In the genomic region with DNA sequence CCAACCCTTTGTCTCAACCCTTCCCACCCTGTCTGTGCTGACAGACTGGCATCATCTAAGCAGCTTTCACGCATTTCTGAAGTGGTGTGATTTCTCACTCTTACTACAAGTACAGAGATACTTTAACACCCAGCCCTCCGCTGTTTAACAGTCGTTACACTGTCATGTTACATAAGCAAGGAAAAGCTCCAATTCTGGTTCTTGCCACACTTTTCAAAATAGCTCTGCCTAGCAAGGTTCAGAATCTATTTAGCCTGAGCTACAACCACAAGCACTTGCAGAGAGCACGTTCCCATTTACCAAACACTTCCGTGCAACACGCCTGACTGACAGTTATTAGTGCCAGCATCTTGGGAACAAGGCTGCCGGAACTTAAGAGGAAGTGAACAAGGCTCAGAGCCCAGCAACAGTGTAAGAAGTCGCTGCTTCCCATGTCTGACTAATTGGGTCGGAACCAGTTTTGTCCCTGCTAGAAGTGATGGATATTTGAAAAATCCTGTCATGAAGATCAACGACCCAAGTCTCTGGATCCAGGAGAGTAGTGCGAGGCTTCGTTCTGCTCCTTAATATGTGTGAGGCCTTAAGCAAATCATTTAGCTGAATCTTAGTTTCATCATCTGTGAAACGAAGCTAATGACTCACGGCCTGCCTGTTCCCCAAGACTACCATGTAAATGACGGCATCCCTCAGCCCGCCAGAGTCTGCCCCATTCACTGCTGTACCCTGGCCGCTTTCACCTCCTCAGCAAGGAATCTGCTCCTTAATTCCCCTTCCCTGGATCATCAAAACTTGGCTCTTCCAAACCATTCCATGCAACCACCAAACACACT, we compare ENCODE assay signal across 8 mouse cellular contexts. TPM values are rescaled to one million over a fixed set of nuclear protein-coding genes. Genes with fewer than 3 reads are reported as not detected.
DNase-seq lines count a peak whose midpoint lies in the region; ATAC-seq lines count a peak whose summit lies in the region.

No protein-coding gene starts in this region.

- H3K9me3 ChIP-seq in neural tube, embryonic 12.5 days: no peaks in the 10 kb centered on the region
- no peaks in the 10 kb centered on the region for H3K9me3 ChIP-seq in forebrain, embryonic 14.5 days (replicated peaks; ENCODE audit: control insufficient read depth, low read length)
- no peaks in the 10 kb centered on the region for H3K9me3 ChIP-seq in hindbrain, embryonic 16.5 days (ENCODE audit: control insufficient read depth, low read length)
- no peaks in the 10 kb centered on the region for H3K9me3 ChIP-seq in intestine, embryonic 16.5 days (ENCODE audit: control insufficient read depth, low read length)

- 0 out of 2 replicates have a peak overlapping the region, but pooled peaks have one; percentile 3 for H3K4me3 ChIP-seq in neural tube, embryonic 12.5 days
- H3K4me3 ChIP-seq in forebrain, embryonic 14.5 days (ENCODE audit: low read depth, low read length): peak overlapping the region; percentile 13
- H3K4me3 ChIP-seq in hindbrain, embryonic 16.5 days (ENCODE audit: low read length): peak overlapping the region; percentile 28
- H3K4me3 ChIP-seq in intestine, embryonic 16.5 days (ENCODE audit: low read length): no peak overlapping the region

- H3K27me3 ChIP-seq in neural tube, embryonic 12.5 days (replicated peaks): no peaks in the 10 kb centered on the region
- no peaks in the 10 kb centered on the region for H3K27me3 ChIP-seq in forebrain, embryonic 14.5 days (replicated peaks; ENCODE audit: control insufficient read depth, insufficient read depth, low read length)
- H3K27me3 ChIP-seq in hindbrain, embryonic 16.5 days (replicated peaks; ENCODE audit: control insufficient read depth, insufficient read depth, low read length): no peaks in the 10 kb centered on the region
- H3K27me3 ChIP-seq in intestine, embryonic 16.5 days (replicated peaks; ENCODE audit: control insufficient read depth, insufficient read depth, low read length): no peaks in the 10 kb centered on the region

- ATAC-seq in neural tube, embryonic 12.5 days (ENCODE audit: low FRiP score, low read depth): no peak
- peak; percentile 22; the same call in 1 of the 2 replicates for ATAC-seq in forebrain, embryonic 14.5 days
- no peak for ATAC-seq in hindbrain, embryonic 16.5 days
- ATAC-seq in intestine, embryonic 16.5 days: no peak

- no peak overlapping the region for H3K9ac ChIP-seq in neural tube, embryonic 12.5 days
- peak overlapping the region; percentile 18; the same call in 1 of the 2 replicates for H3K9ac ChIP-seq in forebrain, embryonic 14.5 days (ENCODE audit: low read length)
- H3K9ac ChIP-seq in hindbrain, embryonic 16.5 days (ENCODE audit: low read depth, low read length): peak overlapping the region; percentile 45
- no peak overlapping the region for H3K9ac ChIP-seq in intestine, embryonic 16.5 days (ENCODE audit: low read depth, low read length)

- no peak overlapping the region for H3K27ac ChIP-seq in neural tube, embryonic 12.5 days
- H3K27ac ChIP-seq in forebrain, embryonic 14.5 days (ENCODE audit: low read depth, low read length): peak overlapping the region; percentile 65; the same call in 1 of the 2 replicates
- H3K27ac ChIP-seq in hindbrain, embryonic 16.5 days (ENCODE audit: low read depth, low read length): peak overlapping the region; percentile 17; the same call in 1 of the 2 replicates
- H3K27ac ChIP-seq in intestine, embryonic 16.5 days (ENCODE audit: low read length): no peak overlapping the region

- peak overlapping the region; percentile 40 for H3K4me2 ChIP-seq in neural tube, embryonic 12.5 days (replicated peaks)
- H3K4me2 ChIP-seq in forebrain, embryonic 14.5 days (ENCODE audit: low read length): peak overlapping the region; percentile 50
- H3K4me2 ChIP-seq in hindbrain, embryonic 16.5 days (ENCODE audit: low read length): peak overlapping the region; percentile 95
- H3K4me2 ChIP-seq in intestine, embryonic 16.5 days (ENCODE audit: low read depth, low read length): no peak overlapping the region

- H3K36me3 ChIP-seq in neural tube, embryonic 12.5 days: no peaks in the 10 kb centered on the region
- 0 out of 2 replicates have a peak, but pooled peaks cover 2% of the 10 kb centered on the region for H3K36me3 ChIP-seq in forebrain, embryonic 14.5 days (ENCODE audit: control insufficient read depth, insufficient read depth, low read length)
- H3K36me3 ChIP-seq in hindbrain, embryonic 16.5 days (ENCODE audit: control insufficient read depth, insufficient read depth, low read length): peaks cover 7% of the 10 kb centered on the region; the same call in 1 of the 2 replicates
- no peaks in the 10 kb centered on the region for H3K36me3 ChIP-seq in intestine, embryonic 16.5 days (ENCODE audit: control insufficient read depth, insufficient read depth, low read length)

- no peak for DNase-seq in neural tube, embryonic 10.5 days (ENCODE audit: extremely low spot score, low spot score)
- peak; percentile 79 for DNase-seq in forebrain, embryonic 14.5 days (ENCODE audit: low spot score)
- peak; percentile 40 for DNase-seq in lung, postnatal 10 days
- peak; percentile 60 for DNase-seq in telencephalon, adult 2 months (ENCODE audit: low read depth, low spot score)
- no peak for DNase-seq in adrenal gland, adult 18-20 months (ENCODE audit: low spot score in 2 of 2)

- peaks cover 18% of the 10 kb centered on the region for H3K4me1 ChIP-seq in neural tube, embryonic 12.5 days
- peaks cover 25% of the 10 kb centered on the region for H3K4me1 ChIP-seq in forebrain, embryonic 14.5 days (ENCODE audit: control insufficient read depth, insufficient read depth, low read length)
- H3K4me1 ChIP-seq in hindbrain, embryonic 16.5 days (ENCODE audit: control insufficient read depth, insufficient read depth, low read depth, low read length): peaks cover 31% of the 10 kb centered on the region
- peaks cover 2% of the 10 kb centered on the region; the same call in 1 of the 2 replicates for H3K4me1 ChIP-seq in intestine, embryonic 16.5 days (ENCODE audit: control insufficient read depth, insufficient read depth, low read length)

- 76% methylated on average over 17 of the region's 17 CpGs for WGBS in neural tube, embryonic 12.5 days
- WGBS in forebrain, embryonic 14.5 days: 42% methylated on average over 17 of the region's 17 CpGs
- WGBS in hindbrain, embryonic 16.5 days: 45% methylated on average over 17 of the region's 17 CpGs
- WGBS in intestine, embryonic 16.5 days: 70% methylated on average over 17 of the region's 17 CpGs

RNA-seq across cellular contexts. Expression of a gene that starts 17.4 kb away (rescaled TPM):
- 19.1 and 23.0 TPM in 2 replicates for polyA plus RNA-seq in neural tube, embryonic 12.5 days (2016; fragmentation: Nextera tagmentation; extraction: Ambion mirVana)
- 11.7 and 15.0 TPM in 2 replicates for polyA plus RNA-seq in forebrain, embryonic 14.5 days (2014; fragmentation: Nextera tagmentation; extraction: Ambion mirVana)
- polyA plus RNA-seq in hindbrain, embryonic 16.5 days (2015; fragmentation: Nextera tagmentation; extraction: Ambion mirVana): 9.0 and 9.4 TPM in 2 replicates
- total RNA-seq in adrenal gland, adult 18-20 months (2021): 1 to 10 TPM; 6.7 to 7.5 TPM
- 1.6 and 1.9 TPM in 2 replicates for polyA plus RNA-seq in intestine, embryonic 16.5 days (2015; fragmentation: Nextera tagmentation; extraction: Ambion mirVana)

Comparison
In these comparisons a context has a peak if more than half of its experiments do, and no peak if none do; other contexts are left out.
1. H3K27ac ChIP-seq: peak in forebrain, embryonic 14.5 days (single experiment) and hindbrain, embryonic 16.5 days (single experiment); none in neural tube, embryonic 12.5 days (single experiment) and intestine, embryonic 16.5 days (single experiment).
2. H3K9ac ChIP-seq: peak in forebrain, embryonic 14.5 days (single experiment) and hindbrain, embryonic 16.5 days (single experiment); none in neural tube, embryonic 12.5 days (single experiment) and intestine, embryonic 16.5 days (single experiment).
3. DNase-seq: peak in forebrain, embryonic 14.5 days (single experiment), lung, postnatal 10 days (single experiment) and telencephalon, adult 2 months (single experiment); none in neural tube, embryonic 10.5 days (single experiment) and adrenal gland, adult 18-20 months (0 of 2).